Mouse (Mus musculus) stomach, embryonic 16.5 days (tissue): ENCODE data around the gene Lyrm9. TPM values are rescaled to one million over a fixed set of nuclear protein-coding genes. Genes with fewer than 3 reads are reported as not detected.

Source experiments
- ATAC-seq: fragments of 200-750 bp; cut with Nextera tagmentation; 2 replicates; pipeline ENCODE4 v1.8.0; 2017; ENCODE audit warnings: moderate number of reproducible peaks, moderate TSS enrichment; ENCODE audit not compliant: insufficient read depth, low FRiP score
- H3K27ac ChIP-seq: fragments of 300-500 bp; sonication (generic); 2 replicates; pipeline ENCODE4 v1.5.1; 2014; ENCODE audit warnings: low read length
- H3K27me3 ChIP-seq: fragments of 300-500 bp; sonication (generic); 2 replicates; pipeline ENCODE4 v1.6.1; 2014; ENCODE audit warnings: low read length, control low read depth, mixed read lengths; ENCODE audit not compliant: control insufficient read depth, insufficient read depth
- H3K36me3 ChIP-seq: fragments of 300-500 bp; sonication (generic); 2 replicates; pipeline ENCODE4 v1.6.1; 2014; ENCODE audit warnings: low read length; ENCODE audit not compliant: control insufficient read depth, insufficient read depth
- H3K4me1 ChIP-seq: fragments of 300-500 bp; sonication (generic); 2 replicates; pipeline ENCODE4 v1.6.1; 2014; ENCODE audit warnings: low read length, control low read depth, mixed read lengths; ENCODE audit not compliant: control insufficient read depth, insufficient read depth
- H3K4me2 ChIP-seq: fragments of 300-500 bp; sonication (generic); 2 replicates; pipeline ENCODE4 v1.6.1; 2014; ENCODE audit warnings: low read depth, low read length, mixed read lengths
- H3K4me3 ChIP-seq: fragments of 300-500 bp; sonication (generic); replicated peaks from 2 replicates; pipeline ENCODE4 v1.5.1; 2014; ENCODE audit warnings: mild to moderate bottlenecking, low read length
- H3K9ac ChIP-seq: fragments of 300-500 bp; sonication (generic); 2 replicates; pipeline ENCODE4 v1.6.1; 2014; ENCODE audit warnings: low read length
- H3K9me3 ChIP-seq: fragments of 300-500 bp; sonication (generic); replicated peaks from 2 replicates; pipeline ENCODE4 v1.6.1; 2016; ENCODE audit warnings: low read length, control low read depth; ENCODE audit not compliant: control insufficient read depth
- WGBS: fragments of 180-500 bp; shearing (Covaris S2); extraction: QIAGEN DNeasy Blood & Tissue Kit; methylation state at CpG from one replicate; pipeline ENCODE4 v1.1.7; 2014; 5-methylcytosine and 5-hydroxymethylcytosine counted together
- polyA plus RNA-seq: library from polyadenylated mRNA; unstranded; fragments of >200 nt; fragmentation: Nextera tagmentation; extraction: Ambion mirVana; gene quantifications from 2 replicates; pipeline ENCODE4 v1.2.1, GENCODE M21; 2015

Gene Lyrm9
- polyA plus RNA-seq, 1 experiment from 2014 or later, result 20.0 TPM

DNA sequence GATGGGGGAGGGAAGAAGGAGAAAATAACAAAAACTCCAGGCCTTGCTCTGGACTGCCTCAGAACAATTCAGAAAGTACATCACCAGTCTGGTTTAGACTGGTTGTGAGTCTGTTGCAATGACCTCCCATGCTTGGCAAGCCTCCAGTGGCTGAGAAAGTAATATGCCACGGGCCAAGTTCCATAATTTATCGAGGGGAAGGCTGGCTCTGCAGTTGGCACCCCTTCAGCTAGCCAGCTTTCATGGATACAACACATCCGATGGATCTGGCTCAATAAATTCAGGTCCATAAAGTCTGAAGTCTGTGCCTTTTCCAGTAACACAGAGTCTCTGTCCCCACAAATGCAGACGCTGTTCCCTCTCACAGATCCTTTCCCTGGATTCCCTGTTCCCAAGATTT, 34.8 kb upstream of the Lyrm9 start:
- no peak overlapping the region for H3K27ac ChIP-seq
- WGBS, result 41% methylated on average over 4 of the region's 4 CpGs
- H3K9ac ChIP-seq, result no peak overlapping the region
- H3K4me1 ChIP-seq, result 0 out of 2 replicates have a peak, but pooled peaks cover 3% of the 10 kb centered on the region
- no peaks in the 10 kb centered on the region for H3K9me3 ChIP-seq
- H3K36me3 ChIP-seq, result no peaks in the 10 kb centered on the region
- H3K4me3 ChIP-seq, result no peak overlapping the region
- H3K27me3 ChIP-seq, result no peaks in the 10 kb centered on the region
- peak; percentile 60; the same call in 1 of the 2 replicates for ATAC-seq
- H3K4me2 ChIP-seq, result no peak overlapping the region

DNA sequence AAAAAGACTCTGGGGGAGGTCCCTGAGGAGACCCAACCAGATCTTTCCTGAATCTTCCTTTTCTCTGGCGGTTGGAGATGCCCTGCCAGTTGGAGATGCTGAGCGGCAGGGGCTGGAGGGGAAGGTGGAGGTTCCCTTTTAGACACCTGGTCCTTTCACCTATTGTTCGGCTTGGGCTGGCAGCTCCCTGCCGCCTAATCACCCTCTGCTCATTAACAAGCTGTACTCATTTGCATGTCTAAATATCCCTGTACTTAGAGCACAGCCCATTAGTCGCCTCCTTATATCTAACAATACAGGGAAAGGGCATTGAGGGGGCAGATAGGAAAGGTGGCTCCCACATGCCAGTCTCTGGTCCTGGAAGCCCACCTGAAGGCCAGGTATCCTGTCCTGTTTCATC, 34.3 kb upstream of the Lyrm9 start:
- no peak overlapping the region for H3K27ac ChIP-seq
- no peak overlapping the region for H3K9ac ChIP-seq
- H3K4me2 ChIP-seq, result no peak overlapping the region
- no peak for ATAC-seq
- H3K27me3 ChIP-seq, result no peaks in the 10 kb centered on the region
- H3K4me1 ChIP-seq, result 0 out of 2 replicates have a peak, but pooled peaks cover 3% of the 10 kb centered on the region
- no peaks in the 10 kb centered on the region for H3K36me3 ChIP-seq
- 60% methylated on average over 5 of the region's 5 CpGs for WGBS
- H3K4me3 ChIP-seq, result no peak overlapping the region
- no peaks in the 10 kb centered on the region for H3K9me3 ChIP-seq

DNA sequence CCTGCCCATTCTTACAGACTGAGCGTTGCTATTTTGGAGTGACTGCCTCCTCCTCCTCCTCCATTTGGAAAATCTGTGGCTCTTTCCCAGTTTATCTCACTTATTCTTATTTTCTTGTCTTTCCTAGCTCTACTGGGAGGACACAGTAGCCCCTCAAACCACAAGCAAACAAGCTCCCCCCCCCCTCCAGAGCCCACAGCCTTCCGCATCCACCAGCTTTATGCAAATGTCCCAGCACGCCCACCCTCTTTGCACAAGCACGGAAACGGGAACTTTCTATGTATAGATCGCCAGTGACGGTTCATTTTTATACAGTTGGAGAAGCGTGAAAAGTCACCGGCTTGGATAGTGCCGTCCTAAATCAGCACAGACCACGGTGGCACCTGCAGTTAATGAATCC, 33.9 kb upstream of the Lyrm9 start:
- Histone ChIP-seq H3K27me3 (no peaks in the 10 kb centered on the region), H3K4me2 (peak overlapping the region; percentile 30), H3K4me1 (0 out of 2 replicates have a peak, but pooled peaks cover 3% of the 10 kb centered on the region), H3K27ac (no peak overlapping the region), H3K36me3 (no peaks in the 10 kb centered on the region), H3K9me3 (no peaks in the 10 kb centered on the region), H3K4me3 (no peak overlapping the region), H3K9ac (no peak overlapping the region)
- 39% methylated on average over 11 of the region's 11 CpGs for WGBS
- no peak for ATAC-seq

GRCm38 (mm10) chr11:78793116-78793515, 33.3 kb upstream of the Lyrm9 start:
- 76% methylated on average over 11 of the region's 11 CpGs for WGBS
- Histone ChIP-seq H3K4me2 (peak overlapping the region; percentile 30; the same call in 1 of the 2 replicates), H3K36me3 (no peaks in the 10 kb centered on the region), H3K27ac (no peak overlapping the region), H3K9me3 (no peaks in the 10 kb centered on the region), H3K27me3 (no peaks in the 10 kb centered on the region), H3K4me1 (0 out of 2 replicates have a peak, but pooled peaks cover 3% of the 10 kb centered on the region), H3K4me3 (no peak overlapping the region), H3K9ac (no peak overlapping the region)
- ATAC-seq, result no peak

- Histone ChIP-seq H3K4me1 (0 out of 2 replicates have a peak, but pooled peaks cover 3% of the 10 kb centered on the region), H3K27ac (no peak overlapping the region), H3K27me3 (no peaks in the 10 kb centered on the region), H3K36me3 (no peaks in the 10 kb centered on the region), H3K4me2 (no peak overlapping the region), H3K9me3 (no peaks in the 10 kb centered on the region), H3K9ac (no peak overlapping the region), H3K4me3 (no peak overlapping the region)
- WGBS, result 77% methylated on average over 10 of the region's 10 CpGs
- no peak for ATAC-seq
Observed at GRCm38 (mm10) chr11:78796072-78796729, 30.2 kb upstream of the Lyrm9 start.

DNA sequence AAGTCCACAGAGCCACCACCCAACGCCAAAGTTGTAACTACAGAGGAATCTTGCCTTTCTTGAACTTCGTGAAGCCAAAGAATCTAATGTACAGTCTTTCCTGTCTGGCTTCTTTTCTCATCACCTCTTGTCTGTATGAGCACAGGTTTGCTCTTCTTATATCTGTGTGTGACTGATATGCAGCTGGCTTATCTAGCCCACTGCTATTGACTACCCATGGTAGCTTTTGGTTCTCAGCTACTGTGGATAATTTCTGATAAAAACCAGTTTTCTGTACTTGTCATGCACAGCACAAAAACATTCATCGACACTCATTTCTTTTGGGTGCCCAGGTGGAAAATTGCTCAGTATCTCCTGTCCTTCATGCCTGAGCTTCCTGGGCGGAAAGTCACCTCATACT, 25.3 kb upstream of the Lyrm9 start:
- no peak for ATAC-seq
- H3K4me2 ChIP-seq, result no peak overlapping the region
- H3K9me3 ChIP-seq, result no peaks in the 10 kb centered on the region
- H3K4me3 ChIP-seq, result no peak overlapping the region
- 84% methylated on average over 4 of the region's 4 CpGs for WGBS
- H3K4me1 ChIP-seq, result no peaks in the 10 kb centered on the region
- H3K27me3 ChIP-seq, result no peaks in the 10 kb centered on the region
- H3K36me3 ChIP-seq, result no peaks in the 10 kb centered on the region
- no peak overlapping the region for H3K27ac ChIP-seq
- no peak overlapping the region for H3K9ac ChIP-seq

GRCm38 (mm10) chr11:78803587-78804316, 22.6 kb upstream of the Lyrm9 start:
- no peak overlapping the region for H3K4me3 ChIP-seq
- no peaks in the 10 kb centered on the region for H3K9me3 ChIP-seq
- no peaks in the 10 kb centered on the region for H3K27me3 ChIP-seq
- H3K9ac ChIP-seq, result no peak overlapping the region
- no peaks in the 10 kb centered on the region for H3K36me3 ChIP-seq
- H3K4me1 ChIP-seq, result no peaks in the 10 kb centered on the region
- 53% methylated on average over 14 of the region's 14 CpGs for WGBS
- no peak overlapping the region for H3K27ac ChIP-seq
- no peak for ATAC-seq
- no peak overlapping the region for H3K4me2 ChIP-seq

GRCm38 (mm10) chr11:78804551-78804950, 21.8 kb upstream of the Lyrm9 start:
- Histone ChIP-seq H3K4me1 (no peaks in the 10 kb centered on the region), H3K4me3 (no peak overlapping the region), H3K4me2 (no peak overlapping the region), H3K9me3 (no peaks in the 10 kb centered on the region), H3K9ac (no peak overlapping the region), H3K36me3 (no peaks in the 10 kb centered on the region), H3K27ac (no peak overlapping the region), H3K27me3 (no peaks in the 10 kb centered on the region)
- ATAC-seq, result no peak
- 82% methylated on average over 6 of the region's 6 CpGs for WGBS

DNA sequence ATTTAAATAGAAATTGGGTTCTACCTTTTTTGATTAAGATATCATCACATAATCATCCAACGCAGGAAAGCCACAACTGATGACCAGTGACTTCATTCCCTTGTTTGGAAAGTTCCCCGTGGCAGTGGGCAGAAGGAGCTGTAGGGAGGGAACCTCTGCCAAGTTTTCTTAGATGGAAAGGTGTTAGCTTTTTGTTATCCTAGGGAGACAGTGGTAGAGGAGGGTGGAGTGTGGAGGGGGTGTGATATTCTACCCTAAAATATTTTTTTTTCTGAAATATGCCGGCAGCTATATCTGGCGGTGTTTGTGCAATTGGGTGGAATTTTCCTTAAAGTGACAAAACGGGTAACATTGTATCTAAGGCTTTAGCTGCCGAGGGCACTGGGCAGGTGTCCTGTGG, 21.2 kb upstream of the Lyrm9 start:
- H3K9me3 ChIP-seq, result no peaks in the 10 kb centered on the region
- H3K4me1 ChIP-seq, result no peaks in the 10 kb centered on the region
- H3K9ac ChIP-seq, result no peak overlapping the region
- no peak overlapping the region for H3K27ac ChIP-seq
- WGBS, result 77% methylated on average over 6 of the region's 6 CpGs
- no peak for ATAC-seq
- no peak overlapping the region for H3K4me2 ChIP-seq
- H3K36me3 ChIP-seq, result no peaks in the 10 kb centered on the region
- H3K4me3 ChIP-seq, result no peak overlapping the region
- no peaks in the 10 kb centered on the region for H3K27me3 ChIP-seq
